Mouse (Mus musculus) testis, postnatal 14 days (tissue): ENCODE results near the gene Slc6a9.

Source experiments
- DNase-seq: peaks from one replicate; pipeline ENCODE4 v3.0.0; 2021; ENCODE audit warnings: low spot score

The Slc6a9 gene

GRCm38 (mm10) chr4:117878301-117878700, 44.0 kb downstream of the Slc6a9 start:
- DNase-seq, result no peak

- DNase-seq, result no peak
Observed at GRCm38 (mm10) chr4:117878703-117879102, 44.4 kb downstream of the Slc6a9 start.

DNA sequence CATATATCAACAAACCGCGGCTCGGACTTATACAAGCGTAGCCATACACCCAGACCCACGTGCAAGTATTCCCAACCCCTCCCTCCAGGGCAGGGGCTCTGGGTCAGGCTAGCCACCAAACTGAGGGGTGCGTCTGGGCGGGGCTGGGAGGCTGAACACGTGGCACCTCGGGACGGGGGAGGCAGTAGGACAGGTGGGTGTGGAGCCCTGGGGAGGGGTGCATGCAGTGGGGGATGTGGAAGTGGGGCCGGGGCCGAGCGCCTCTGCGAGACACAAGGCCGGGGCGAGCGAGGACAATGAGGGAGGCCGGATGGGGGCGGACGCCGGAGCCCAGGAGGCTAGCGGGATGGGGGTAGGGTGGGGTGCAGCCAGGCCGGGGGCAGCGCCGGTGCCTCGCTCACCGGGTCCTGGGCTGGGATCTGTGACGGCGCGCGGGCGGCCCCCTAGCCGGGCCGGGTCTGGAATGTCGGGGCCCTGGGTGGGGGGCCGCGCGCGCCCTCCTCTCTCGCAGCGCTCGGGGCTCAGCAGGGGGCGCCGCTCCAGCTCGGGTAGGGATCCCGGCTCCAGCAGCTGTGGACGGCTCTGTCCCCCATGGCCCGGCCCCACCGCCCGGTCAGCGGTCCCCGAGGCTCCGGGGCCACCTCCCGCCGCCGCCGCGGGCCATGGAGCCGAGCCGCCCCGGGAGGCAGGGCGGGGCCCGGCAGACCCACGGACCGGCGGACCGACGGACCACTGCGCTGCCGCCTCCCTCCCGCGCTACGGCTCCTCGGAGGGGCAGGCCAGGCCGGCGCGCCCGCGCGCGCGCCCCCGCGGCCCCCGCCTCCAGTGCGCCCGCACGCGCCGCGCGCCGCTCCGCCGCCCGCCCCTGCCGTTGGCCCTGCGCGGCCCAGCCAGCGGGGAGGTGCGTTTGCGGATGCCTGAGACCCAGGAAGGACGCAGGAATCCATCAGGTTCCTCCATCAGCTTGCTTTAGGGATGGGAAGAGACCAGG, 48.7 kb downstream of the Slc6a9 start, which contains the start of gene B4galt2:
Gene B4galt2 (minus strand): TSS at position 787 of the 991 bp plus-strand sequence.
- DNase-seq, result peak; percentile 65

DNA sequence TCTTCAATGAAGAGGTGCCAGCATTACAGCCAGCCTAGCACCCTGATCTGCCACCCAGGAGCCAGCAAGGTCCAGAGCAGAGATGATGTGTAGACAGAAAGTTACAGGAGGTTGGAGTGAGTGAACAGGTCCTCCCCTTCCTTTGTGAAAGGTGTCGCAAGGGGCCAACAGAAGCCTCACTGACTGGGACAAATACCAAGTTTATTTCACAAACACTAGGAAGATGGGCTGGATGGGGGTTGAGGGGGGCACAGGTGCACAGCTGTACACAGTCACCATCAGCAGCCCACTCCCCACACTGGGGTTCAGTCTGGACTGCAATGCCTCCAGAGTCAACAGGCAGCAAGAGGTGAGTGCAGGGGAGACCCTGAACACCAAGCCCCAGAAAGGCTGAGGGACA, 49.8 kb downstream of the Slc6a9 start:
- DNase-seq, result no peak

DNA sequence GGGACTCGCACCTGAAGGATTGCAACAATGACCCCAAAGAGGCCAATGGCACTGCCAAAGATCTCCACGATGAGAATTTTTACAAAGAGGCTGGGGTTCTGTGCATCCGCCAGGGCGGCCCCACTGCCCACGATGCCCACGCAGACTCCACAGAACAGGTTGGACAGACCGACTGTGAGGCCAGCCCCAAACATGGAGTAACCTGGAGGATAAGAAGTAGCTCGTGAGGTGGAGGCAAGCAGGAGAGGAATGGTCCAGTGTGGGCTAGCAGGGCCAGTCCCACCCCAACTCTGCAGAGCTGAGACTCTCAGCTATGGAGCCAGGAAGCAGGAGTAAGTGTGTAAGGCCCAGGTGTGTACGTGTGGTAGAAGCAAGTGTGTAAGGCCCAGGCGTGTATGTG, 50.8 kb downstream of the Slc6a9 start:
- no peak for DNase-seq

GRCm38 (mm10) chr4:117885994-117886393, 51.7 kb downstream of the Slc6a9 start:
- DNase-seq, result no peak

DNA sequence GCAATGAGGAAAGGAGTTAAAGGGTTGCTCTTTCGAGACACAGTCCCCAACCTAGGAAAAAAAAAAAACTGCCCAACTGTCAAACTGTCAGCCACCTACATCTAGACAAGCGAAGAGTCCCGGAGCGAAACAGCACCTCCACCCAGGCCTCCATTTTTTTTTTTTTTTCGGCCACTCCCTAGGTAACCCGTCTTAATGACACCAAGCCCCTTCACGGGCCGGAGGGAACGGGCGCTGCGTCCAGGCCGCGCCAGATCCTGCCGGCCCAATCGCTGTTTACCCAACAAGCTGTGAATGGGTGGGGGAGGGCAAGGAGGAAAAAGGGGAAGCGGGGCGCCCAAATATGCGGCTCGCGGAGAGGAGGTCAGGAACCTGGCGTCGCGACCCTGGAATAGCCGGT, 52.3 kb downstream of the Slc6a9 start:
- DNase-seq, result peak; percentile 63

GRCm38 (mm10) chr4:117887133-117887532, 52.8 kb downstream of the Slc6a9 start, which contains the start of gene Atp6v0b:
TSS of gene Atp6v0b (minus strand) at chr4:117887333.
- peak; percentile 95 for DNase-seq

DNA sequence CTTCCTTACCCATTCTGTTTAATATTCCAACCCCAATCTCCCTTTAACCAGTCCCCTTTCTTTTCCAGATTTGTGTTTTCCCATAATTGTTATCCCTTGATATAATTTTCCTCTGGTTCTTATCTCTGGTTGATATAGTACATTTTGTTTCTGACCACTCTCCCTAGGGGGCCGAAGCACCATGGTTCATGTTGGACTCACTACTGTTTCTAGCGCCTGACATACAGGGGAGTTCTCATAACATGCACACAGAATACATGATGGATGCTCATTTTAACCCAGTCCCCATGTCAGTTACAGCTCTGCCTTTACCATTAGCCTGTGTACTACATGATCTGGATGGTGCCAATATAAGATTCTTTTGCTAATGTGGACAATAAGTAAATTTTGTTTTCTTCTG, 53.6 kb downstream of the Slc6a9 start:
- DNase-seq, result no peak

DNA sequence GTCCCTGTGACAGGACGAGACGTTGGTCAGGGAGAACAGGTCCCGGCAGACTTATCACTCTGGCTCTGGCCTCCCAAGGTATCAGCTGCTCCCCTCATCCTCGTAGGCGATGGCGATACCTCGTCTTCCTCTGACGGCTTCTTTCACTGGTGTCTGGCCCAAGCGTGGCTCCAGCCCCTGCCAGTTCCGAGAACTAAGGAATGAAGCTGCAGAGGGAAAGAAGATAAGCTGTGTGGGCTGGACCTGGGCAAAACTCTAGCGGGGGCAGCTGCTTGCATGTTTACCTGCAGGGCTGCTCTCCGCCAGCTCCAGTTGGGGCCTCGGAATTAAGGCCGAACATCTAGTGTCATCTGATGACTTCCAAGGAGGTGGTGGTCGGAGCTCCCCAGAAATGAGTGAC, 55.2 kb downstream of the Slc6a9 start:
- DNase-seq, result no peak

DNA sequence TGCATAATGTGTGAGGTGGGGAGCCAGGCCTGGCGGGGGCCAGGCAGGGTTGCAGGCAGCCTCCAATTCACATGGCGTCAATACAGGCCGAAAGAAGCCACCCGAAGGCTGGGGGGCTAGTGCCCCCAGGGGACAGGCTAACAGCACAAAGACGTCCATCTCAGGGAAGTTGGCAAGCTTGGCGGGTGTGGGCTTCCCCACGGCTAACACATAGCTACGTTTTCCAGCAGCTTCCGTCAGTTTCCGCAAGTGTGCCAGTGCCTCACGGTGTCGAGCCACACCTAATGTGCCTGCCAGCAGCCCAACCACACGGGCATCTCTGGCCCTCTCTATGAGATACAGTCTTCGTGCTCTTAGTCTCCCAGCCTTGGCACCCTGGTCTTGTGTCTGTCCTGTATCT, 55.7 kb downstream of the Slc6a9 start:
- no peak for DNase-seq

DNA sequence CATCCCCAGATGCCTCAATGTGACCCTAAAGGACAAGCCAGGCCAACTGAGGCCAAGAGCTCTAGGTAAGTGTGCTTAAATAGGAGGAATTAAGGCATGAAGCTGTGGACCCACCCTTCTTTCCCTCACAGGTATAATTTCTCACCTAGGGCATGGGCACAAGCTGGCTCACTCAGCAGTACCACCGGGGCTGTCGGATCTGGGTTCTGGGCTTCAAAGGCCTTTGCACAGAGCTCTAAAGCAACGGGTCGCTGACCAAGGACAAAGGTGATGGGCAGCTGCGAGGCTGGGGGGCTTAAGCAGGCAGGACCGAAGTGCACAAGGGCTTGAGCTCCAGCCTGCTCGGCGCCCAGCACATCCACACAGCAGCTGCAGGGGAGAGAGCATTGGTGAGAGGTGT, 56.4 kb downstream of the Slc6a9 start:
- DNase-seq, result no peak

DNA sequence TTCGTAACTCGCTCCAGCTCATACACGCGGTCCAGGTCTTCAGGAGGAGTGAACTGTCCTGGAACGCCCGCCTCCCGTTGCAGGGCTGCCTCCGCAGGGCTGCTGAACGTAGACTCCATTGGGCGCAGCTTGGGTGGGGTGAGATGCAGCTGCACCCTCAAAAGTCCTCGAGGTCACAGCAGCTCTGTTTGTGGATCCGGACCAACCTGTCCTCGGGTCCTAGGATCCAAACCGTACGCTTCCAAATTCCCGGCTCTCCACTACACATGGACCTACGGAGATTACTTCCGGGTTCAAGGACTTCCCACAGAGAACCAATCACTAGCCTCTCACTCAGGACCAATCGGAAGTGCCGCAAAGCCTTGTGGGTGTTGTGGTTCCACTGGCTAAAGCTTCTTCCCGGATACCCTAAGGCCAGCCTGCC, 57.4 kb downstream of the Slc6a9 start, which contains the start of gene Dph2:
Gene Dph2 (minus strand): TSS at position 295 of the 424 bp plus-strand sequence.
- peak; percentile 86 for DNase-seq

- DNase-seq, result peak; percentile 60
Observed at GRCm38 (mm10) chr4:117893376-117893775, 59.1 kb downstream of the Slc6a9 start.

- no peak for DNase-seq
Observed at GRCm38 (mm10) chr4:117894601-117895000, 60.3 kb downstream of the Slc6a9 start.

- DNase-seq, result no peak
Observed at GRCm38 (mm10) chr4:117895339-117895738, 61.0 kb downstream of the Slc6a9 start.

- no peak for DNase-seq
Observed at GRCm38 (mm10) chr4:117896031-117896430, 61.7 kb downstream of the Slc6a9 start.

GRCm38 (mm10) chr4:117898111-117898510, 63.8 kb downstream of the Slc6a9 start:
- DNase-seq, result no peak

DNA sequence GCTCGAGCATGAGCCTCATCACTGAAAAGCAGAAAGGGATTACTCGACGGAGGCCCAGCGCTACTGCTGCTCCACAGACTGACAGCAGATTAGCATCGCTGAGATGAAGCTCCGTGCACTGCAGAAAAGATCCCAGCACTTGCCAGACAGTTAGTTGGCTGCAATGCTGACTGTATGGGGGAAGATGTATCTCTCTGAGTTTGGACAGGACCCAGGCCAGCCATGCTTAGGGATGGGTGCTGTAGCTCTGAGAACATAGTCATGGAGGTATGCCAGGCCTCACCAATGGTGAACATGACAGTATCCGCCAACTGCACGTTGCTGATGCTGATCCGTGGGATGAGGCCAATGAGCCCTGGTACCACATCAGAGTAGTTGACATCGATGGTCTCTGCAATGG, 69.8 kb downstream of the Slc6a9 start:
- DNase-seq, result no peak

GRCm38 (mm10) chr4:117904761-117905160, 70.5 kb downstream of the Slc6a9 start:
- DNase-seq, result no peak

DNA sequence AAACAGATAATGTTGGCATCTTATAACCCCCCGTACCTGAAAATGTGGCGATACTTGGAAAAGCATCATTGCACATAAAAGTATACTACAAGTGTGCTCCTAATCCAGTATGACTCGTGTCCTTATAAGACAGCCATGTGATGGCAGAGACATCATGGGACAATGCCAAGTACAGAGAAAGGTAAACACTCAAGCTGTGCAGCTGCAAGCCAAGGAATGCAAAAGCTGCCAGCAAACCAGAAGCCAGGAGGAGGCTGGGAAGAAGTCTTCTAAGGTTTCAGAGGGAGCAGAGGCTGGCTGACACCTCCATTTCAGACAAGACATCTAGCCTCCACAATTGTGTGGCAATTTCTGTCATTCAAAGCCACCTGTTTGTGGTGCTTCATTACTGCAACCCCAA, 71.9 kb downstream of the Slc6a9 start:
- DNase-seq, result no peak

GRCm38 (mm10) chr4:117908834-117909453, 74.6 kb downstream of the Slc6a9 start:
- no peak for DNase-seq

DNA sequence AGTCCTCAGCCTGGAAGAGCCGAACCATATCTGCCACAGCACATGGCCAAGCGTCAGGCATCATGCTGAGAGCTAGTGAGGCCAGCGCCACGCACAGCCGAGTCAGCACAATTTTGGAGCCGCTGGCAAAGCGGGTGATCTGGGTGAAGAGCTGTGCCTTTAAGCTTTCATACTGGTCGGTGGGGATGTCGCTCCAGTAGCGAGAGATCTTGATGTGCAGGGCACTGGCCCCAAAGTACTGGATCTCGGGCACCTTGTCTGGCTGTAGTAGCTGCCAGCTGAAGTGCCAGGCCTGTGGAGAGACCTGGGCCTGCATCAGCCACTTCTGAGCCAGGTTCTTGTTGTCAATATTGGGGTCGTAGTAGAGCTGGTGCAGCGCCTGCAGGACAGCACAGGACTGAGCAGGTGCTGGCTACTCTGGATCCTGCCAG, 77.8 kb downstream of the Slc6a9 start:
- DNase-seq, result no peak
